Mouse (Mus musculus): ENCODE data around the gene Wdr89.

DNA sequence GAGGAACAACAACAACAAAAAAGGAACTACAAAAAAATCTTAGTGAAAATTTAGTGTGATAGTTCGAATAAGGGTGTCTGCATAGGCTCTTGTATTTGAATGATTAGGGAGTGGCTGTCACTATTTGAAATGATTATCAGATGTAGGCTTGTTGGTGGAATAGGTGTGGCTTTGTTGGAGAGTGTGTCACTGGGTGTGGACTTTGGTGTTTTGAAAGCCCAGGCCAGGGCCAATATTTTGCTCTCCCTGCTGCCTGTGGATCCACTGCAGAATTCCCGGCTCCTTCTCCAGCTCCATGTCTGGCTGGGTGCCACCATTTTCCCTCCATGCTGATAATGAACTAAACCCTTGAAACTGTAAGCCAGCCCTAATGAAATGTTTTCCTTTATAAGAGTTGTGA, 40.2 kb upstream of the Wdr89 start:
- TF ChIP-seq CTCF (IDR thresholded peaks at IDR 0.05; ENCODE audit: low read depth, low read length) (no peak), POLR2AphosphoS5 (IDR thresholded peaks at IDR 0.05; ENCODE audit: insufficient replicate concordance, low read depth, low read length) (no peak), GATA1 (IDR thresholded peaks at IDR 0.05; ENCODE audit: borderline replicate concordance, low read length) (no peak), TAL1 (conservative IDR thresholded peaks at IDR 0.05; ENCODE audit: low read depth, low read length) (no peak)
